Mouse (Mus musculus): ENCODE results near the gene H2-Ob. TPM values are rescaled to one million over a fixed set of nuclear protein-coding genes. Genes with fewer than 3 reads are reported as not detected.

Gene H2-Ob
- polyA plus RNA-seq, 1 experiment from 2014 or later, result 0.08 TPM

GRCm38 (mm10) chr17:34200772-34201505, 37.8 kb upstream of the H2-Ob start:
- DNase-seq (no peak), ATAC-seq (ENCODE audit: low read depth) (no peak)
- Histone ChIP-seq H3K4me1 (replicated peaks) (peaks cover 41% of the 10 kb centered on the region), H3K9me3 (replicated peaks) (no peaks in the 10 kb centered on the region), H3K9ac (no peak overlapping the region), H3K27me3 (peaks cover 43% of the 10 kb centered on the region), H3K27ac (no peak overlapping the region), H3K4me3 (replicated peaks) (no peak overlapping the region), H3K36me3 (no peaks in the 10 kb centered on the region), H3K4me2 (no peak overlapping the region)
- 78% methylated on average over 16 of the region's 16 CpGs for WGBS (ENCODE audit: insufficient replicate concordance)

- no peaks in the 10 kb centered on the region for H3K36me3 ChIP-seq
- 65% methylated on average over 7 of the region's 7 CpGs for WGBS (ENCODE audit: insufficient replicate concordance)
- no peak overlapping the region for H3K4me2 ChIP-seq
- peaks cover 37% of the 10 kb centered on the region for H3K27me3 ChIP-seq
- no peak for DNase-seq
- no peak overlapping the region for H3K27ac ChIP-seq
- H3K9me3 ChIP-seq (replicated peaks), result no peaks in the 10 kb centered on the region
- no peak overlapping the region for H3K9ac ChIP-seq
- H3K4me1 ChIP-seq (replicated peaks), result peaks cover 43% of the 10 kb centered on the region
- H3K4me3 ChIP-seq (replicated peaks), result no peak overlapping the region
- no peak for ATAC-seq (ENCODE audit: low read depth)
Measured at GRCm38 (mm10) chr17:34201506-34202055, 37.1 kb upstream of the H2-Ob start.

- no peaks in the 10 kb centered on the region for H3K9me3 ChIP-seq (replicated peaks)
- H3K36me3 ChIP-seq, result no peaks in the 10 kb centered on the region
- no peak overlapping the region for H3K27ac ChIP-seq
- peaks cover 24% of the 10 kb centered on the region for H3K27me3 ChIP-seq
- 72% methylated on average over 4 of the region's 4 CpGs for WGBS (ENCODE audit: insufficient replicate concordance)
- no peak overlapping the region for H3K9ac ChIP-seq
- ATAC-seq (ENCODE audit: low read depth), result no peak
- no peak overlapping the region for H3K4me2 ChIP-seq
- no peak for DNase-seq
- peaks cover 31% of the 10 kb centered on the region for H3K4me1 ChIP-seq (replicated peaks)
- H3K4me3 ChIP-seq (replicated peaks), result no peak overlapping the region
Measured at GRCm38 (mm10) chr17:34202760-34203442, 35.8 kb upstream of the H2-Ob start.

GRCm38 (mm10) chr17:34203444-34203843, 35.3 kb upstream of the H2-Ob start, which contains the start of gene Tap2:
Tap2 (plus strand) TSS chr17:34203527.
- peak within 1 kb of the TSS; percentile 88 for H3K4me2 ChIP-seq
- peaks cover 26% of the 10 kb centered on the region for H3K4me1 ChIP-seq (replicated peaks)
- 75% methylated on average over 5 of the region's 5 CpGs for WGBS (ENCODE audit: insufficient replicate concordance)
- DNase-seq (no peak), ATAC-seq (ENCODE audit: low read depth) (no peak)
- peaks cover 18% of the 10 kb centered on the region for H3K27me3 ChIP-seq
- peak within 1 kb of the TSS; percentile 85 for H3K4me3 ChIP-seq (replicated peaks)
- no peak within 1 kb of the TSS for H3K27ac ChIP-seq
- peak within 1 kb of the TSS; percentile 83 for H3K9ac ChIP-seq
- H3K9me3 ChIP-seq (replicated peaks), result no peaks in the 10 kb centered on the region
- H3K36me3 ChIP-seq, result no peaks in the 10 kb centered on the region

GRCm38 (mm10) chr17:34204303-34205010, 34.2 kb upstream of the H2-Ob start:
- peak; percentile 74 for DNase-seq
- H3K9ac ChIP-seq, result peak overlapping the region; percentile 83
- peak overlapping the region; percentile 85 for H3K4me3 ChIP-seq (replicated peaks)
- peaks cover 8% of the 10 kb centered on the region for H3K27me3 ChIP-seq
- no peaks in the 10 kb centered on the region for H3K9me3 ChIP-seq (replicated peaks)
- H3K4me2 ChIP-seq, result peak overlapping the region; percentile 88
- peak overlapping the region; percentile 65 for H3K27ac ChIP-seq
- H3K36me3 ChIP-seq, result no peaks in the 10 kb centered on the region
- WGBS (ENCODE audit: insufficient replicate concordance), result under 1% methylated on average over 44 of the region's 44 CpGs
- peaks cover 23% of the 10 kb centered on the region for H3K4me1 ChIP-seq (replicated peaks)
- ATAC-seq (ENCODE audit: low read depth), result peak; percentile 57

- WGBS (ENCODE audit: insufficient replicate concordance), result 20% methylated on average over 18 of the region's 18 CpGs
- peak; percentile 39 for ATAC-seq (ENCODE audit: low read depth)
Measured at GRCm38 (mm10) chr17:34205021-34205745, 33.5 kb upstream of the H2-Ob start.

GRCm38 (mm10) chr17:34205746-34206176, 32.9 kb upstream of the H2-Ob start:
- peak overlapping the region; percentile 83 for H3K9ac ChIP-seq
- DNase-seq (peak; percentile 29), ATAC-seq (ENCODE audit: low read depth) (peak; percentile 51)
- 0 out of 2 replicates have a peak, but pooled peaks cover 6% of the 10 kb centered on the region for H3K27me3 ChIP-seq
- peak overlapping the region; percentile 62; the same call in 1 of the 2 replicates for H3K27ac ChIP-seq
- peak overlapping the region; percentile 85 for H3K4me3 ChIP-seq (replicated peaks)
- 0 out of 2 replicates have a peak, but pooled peaks cover 4% of the 10 kb centered on the region for H3K9me3 ChIP-seq (replicated peaks)
- peaks cover 28% of the 10 kb centered on the region for H3K4me1 ChIP-seq (replicated peaks)
- H3K36me3 ChIP-seq, result no peaks in the 10 kb centered on the region
- peak overlapping the region; percentile 88 for H3K4me2 ChIP-seq
- WGBS (ENCODE audit: insufficient replicate concordance), result 15% methylated on average over 9 of the region's 9 CpGs

More at GRCm38 (mm10) chr17:34205021-34205745, 33.5 kb upstream of the H2-Ob start:
- Histone ChIP-seq H3K9ac (peak overlapping the region; percentile 83), H3K4me2 (peak overlapping the region; percentile 88), H3K27ac (peak overlapping the region; percentile 65; the same call in 1 of the 2 replicates), H3K4me1 (replicated peaks) (peaks cover 24% of the 10 kb centered on the region), H3K9me3 (replicated peaks) (0 out of 2 replicates have a peak, but pooled peaks cover 4% of the 10 kb centered on the region), H3K4me3 (replicated peaks) (peak overlapping the region; percentile 85), H3K36me3 (no peaks in the 10 kb centered on the region), H3K27me3 (0 out of 2 replicates have a peak, but pooled peaks cover 7% of the 10 kb centered on the region)
- no peak for DNase-seq

GRCm38 (mm10) chr17:34206731-34207130, 32.0 kb upstream of the H2-Ob start:
- no peak for ATAC-seq (ENCODE audit: low read depth)
- 71% methylated on average over 5 of the region's 5 CpGs for WGBS (ENCODE audit: insufficient replicate concordance)
- peaks cover 4% of the 10 kb centered on the region for H3K27me3 ChIP-seq
- no peak for DNase-seq
- 0 out of 2 replicates have a peak, but pooled peaks cover 4% of the 10 kb centered on the region for H3K9me3 ChIP-seq (replicated peaks)
- H3K4me2 ChIP-seq, result no peak overlapping the region
- no peak overlapping the region for H3K9ac ChIP-seq
- no peaks in the 10 kb centered on the region for H3K36me3 ChIP-seq
- no peak overlapping the region for H3K4me3 ChIP-seq (replicated peaks)
- no peak overlapping the region for H3K27ac ChIP-seq
- H3K4me1 ChIP-seq (replicated peaks), result peaks cover 38% of the 10 kb centered on the region

GRCm38 (mm10) chr17:34207456-34207855, 31.2 kb upstream of the H2-Ob start:
- Histone ChIP-seq H3K4me3 (replicated peaks) (no peak overlapping the region), H3K4me1 (replicated peaks) (peaks cover 43% of the 10 kb centered on the region), H3K27me3 (peaks cover 8% of the 10 kb centered on the region), H3K9ac (no peak overlapping the region), H3K9me3 (replicated peaks) (0 out of 2 replicates have a peak, but pooled peaks cover 4% of the 10 kb centered on the region), H3K36me3 (no peaks in the 10 kb centered on the region), H3K4me2 (no peak overlapping the region), H3K27ac (no peak overlapping the region)
- DNase-seq, result no peak
- WGBS (ENCODE audit: insufficient replicate concordance), result 44% methylated on average over 3 of the region's 3 CpGs
- no peak for ATAC-seq (ENCODE audit: low read depth)

GRCm38 (mm10) chr17:34207866-34208265, 30.8 kb upstream of the H2-Ob start:
- 87% methylated on average over 9 of the region's 9 CpGs for WGBS (ENCODE audit: insufficient replicate concordance)
- peaks cover 10% of the 10 kb centered on the region for H3K27me3 ChIP-seq
- ATAC-seq (ENCODE audit: low read depth), result no peak

More at GRCm38 (mm10) chr17:34207866-34208265, 30.8 kb upstream of the H2-Ob start:
- H3K9ac ChIP-seq, result no peak overlapping the region
- no peaks in the 10 kb centered on the region for H3K36me3 ChIP-seq
- H3K4me1 ChIP-seq (replicated peaks), result peaks cover 43% of the 10 kb centered on the region
- H3K4me3 ChIP-seq (replicated peaks), result no peak overlapping the region
- 0 out of 2 replicates have a peak, but pooled peaks cover 4% of the 10 kb centered on the region for H3K9me3 ChIP-seq (replicated peaks)
- no peak overlapping the region for H3K4me2 ChIP-seq
- H3K27ac ChIP-seq, result no peak overlapping the region
- DNase-seq, result no peak

All from liver, embryonic 13.5 days (tissue).